Mouse (Mus musculus): Measurements from ENCODE around the gene Actc1.

- TF ChIP-seq CTCF (IDR thresholded peaks at IDR 0.05) (no peak), EP300 (IDR thresholded peaks at IDR 0.05; ENCODE audit: insufficient read depth, low read depth, low read length) (no peak), POLR2A (IDR thresholded peaks at IDR 0.05; ENCODE audit: insufficient read depth, low read depth, low read length) (no peak)
These were observed 42.0 kb upstream of the Actc1 start for GRCm38 (mm10) chr2:114095348-114095747.

Measured in heart, adult 2 months (tissue).